Mouse (Mus musculus) testis, adult 2 months (tissue): ENCODE results near the gene Hnf1b. TPM values are rescaled to one million over a fixed set of nuclear protein-coding genes. Genes with fewer than 3 reads are reported as not detected.

Experiments
- H3K27ac ChIP-seq: fragments of 200-500 bp; 2 replicates; pipeline ENCODE4 v1.5.1; 2012; ENCODE audit warnings: low read depth, low read length; ENCODE audit not compliant: control insufficient read depth, insufficient read depth
- H3K27me3 ChIP-seq: fragments of 200-500 bp; 2 replicates; pipeline ENCODE4 v1.6.1; 2012; ENCODE audit warnings: mild to moderate bottlenecking, low read length, moderate library complexity; ENCODE audit not compliant: control insufficient read depth, insufficient read depth
- H3K36me3 ChIP-seq: fragments of 200-500 bp; 2 replicates; pipeline ENCODE4 v1.6.1; 2012; ENCODE audit warnings: mild to moderate bottlenecking, low read length; ENCODE audit not compliant: control insufficient read depth, insufficient read depth
- H3K4me1 ChIP-seq: fragments of 200-500 bp; 2 replicates; pipeline ENCODE4 v1.6.1; 2012; ENCODE audit warnings: low read length; ENCODE audit not compliant: control insufficient read depth, insufficient read depth
- H3K4me3 ChIP-seq: fragments of 200-500 bp; 2 replicates; pipeline ENCODE4 v1.5.1; 2012; ENCODE audit warnings: low read depth, mild to moderate bottlenecking, low read length, moderate library complexity, mixed read lengths; ENCODE audit not compliant: control insufficient read depth
- CTCF ChIP-seq: fragments of 200-500 bp; IDR thresholded peaks from 2 replicates; pipeline ENCODE4 v1.5.1; 2012; ENCODE audit warnings: low read depth, mild to moderate bottlenecking, inconsistent platforms, low read length, moderate library complexity; ENCODE audit not compliant: control insufficient read depth, insufficient read depth, insufficient replicate concordance
- POLR2A ChIP-seq: fragments of 200-500 bp; IDR thresholded peaks from 2 replicates; pipeline ENCODE4 v1.6.1; 2012; ENCODE audit warnings: low read depth, mild to moderate bottlenecking, inconsistent platforms, low read length, moderate library complexity; ENCODE audit not compliant: control insufficient read depth
- polyA plus RNA-seq: library from polyadenylated mRNA; depleted of rRNA; stranded (reverse); fragments of >200 nt; gene quantifications from 2 replicates; pipeline ENCODE4 v1.2.3, GENCODE M21; 2012

Gene Hnf1b
- polyA plus RNA-seq, 1 experiment = 37.1 TPM

DNA sequence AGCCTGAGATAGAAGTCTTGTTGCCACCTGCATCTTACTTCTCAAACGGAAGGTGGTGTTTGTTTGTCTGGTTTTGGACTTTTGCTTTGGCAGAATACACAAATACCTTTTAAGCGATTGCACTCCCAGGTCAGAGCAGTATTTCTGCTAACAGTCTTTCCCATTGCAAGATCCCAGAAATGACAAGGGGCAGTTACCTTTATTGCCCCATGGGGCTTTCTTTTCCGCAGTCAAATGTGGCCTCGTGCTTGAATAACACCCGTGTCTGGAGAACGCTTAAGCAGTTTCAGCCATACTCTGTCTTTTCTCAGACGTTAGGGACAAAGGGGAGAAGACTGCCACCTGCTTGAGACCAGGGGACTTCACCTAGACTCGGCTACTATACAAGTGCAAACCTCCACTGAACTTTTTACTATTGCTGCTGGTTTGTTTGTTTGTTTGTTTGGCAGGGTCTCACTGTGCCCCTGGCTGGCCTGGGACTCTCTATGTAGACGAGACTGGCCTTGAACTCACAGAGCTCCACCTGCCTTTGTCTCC is 31.2 kb upstream of the Hnf1b start:
- no peak overlapping the region for H3K27ac ChIP-seq
- no peak for TF ChIP-seq CTCF
- no peak for TF ChIP-seq POLR2A
- no peaks in the 10 kb centered on the region for H3K27me3 ChIP-seq
- H3K36me3 ChIP-seq = no peaks in the 10 kb centered on the region
- no peaks in the 10 kb centered on the region for H3K4me1 ChIP-seq
- no peak overlapping the region for H3K4me3 ChIP-seq

DNA sequence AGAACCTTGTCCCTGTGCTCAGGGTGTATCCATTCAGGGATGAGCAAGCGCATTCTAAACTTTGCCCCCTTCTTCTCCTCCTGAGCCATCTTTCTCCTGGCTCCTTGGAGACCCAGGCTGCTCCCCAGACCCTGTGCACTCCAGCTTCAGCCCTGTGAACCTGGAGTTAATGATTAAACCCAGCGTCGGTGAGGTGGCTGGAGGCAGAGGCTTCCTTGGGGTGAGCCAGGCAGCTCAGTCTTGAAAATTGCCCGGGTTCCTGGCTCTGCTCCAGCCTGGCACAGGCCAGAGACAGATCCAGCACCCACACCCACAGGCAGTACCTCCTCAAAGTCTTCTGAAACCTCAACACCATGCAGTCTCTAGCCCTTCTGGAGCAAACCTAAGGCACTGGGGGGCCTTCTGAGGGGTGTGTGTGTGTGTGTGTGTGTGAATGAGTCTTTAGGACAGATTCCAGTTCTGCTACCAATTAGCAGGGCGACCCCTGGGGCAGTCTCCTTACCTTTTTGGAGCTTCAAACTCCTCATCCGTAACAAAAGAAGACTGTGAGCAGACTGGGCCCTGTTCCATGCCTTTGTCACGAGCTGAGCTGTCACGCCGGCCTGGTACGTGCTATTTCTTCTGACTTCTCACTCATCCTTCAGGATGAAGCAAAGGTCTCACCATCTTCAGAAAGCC is 29.9 kb upstream of the Hnf1b start:
- Histone ChIP-seq H3K27ac (no peak overlapping the region), H3K4me1 (no peaks in the 10 kb centered on the region), H3K27me3 (no peaks in the 10 kb centered on the region), H3K4me3 (no peak overlapping the region), H3K36me3 (no peaks in the 10 kb centered on the region)
- TF ChIP-seq CTCF = no peak
- TF ChIP-seq POLR2A = no peak

DNA sequence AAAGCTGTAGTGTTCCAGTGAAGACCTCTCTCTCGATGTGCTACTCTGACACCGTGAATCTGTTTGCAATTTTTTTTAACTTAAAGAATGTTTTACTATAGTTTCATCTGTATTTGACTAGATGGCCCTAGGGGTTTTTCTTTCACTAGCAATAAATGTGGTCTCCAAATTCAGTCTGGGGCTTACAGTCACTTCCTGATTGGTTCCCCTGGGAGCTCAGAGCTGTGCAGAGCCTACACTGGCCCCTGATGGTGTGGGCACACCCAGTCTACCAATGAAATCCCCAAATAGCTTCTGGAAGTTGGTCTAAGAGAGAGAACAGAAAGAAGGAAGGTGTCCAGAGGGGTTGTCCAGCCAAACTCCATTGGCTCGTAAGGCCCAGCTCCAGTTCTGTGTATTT is 23.7 kb upstream of the Hnf1b start:
- no peak for TF ChIP-seq POLR2A
- no peak for TF ChIP-seq CTCF
- Histone ChIP-seq H3K27me3 (no peaks in the 10 kb centered on the region), H3K36me3 (no peaks in the 10 kb centered on the region), H3K4me3 (no peak overlapping the region), H3K27ac (no peak overlapping the region), H3K4me1 (peaks cover 2% of the 10 kb centered on the region)

DNA sequence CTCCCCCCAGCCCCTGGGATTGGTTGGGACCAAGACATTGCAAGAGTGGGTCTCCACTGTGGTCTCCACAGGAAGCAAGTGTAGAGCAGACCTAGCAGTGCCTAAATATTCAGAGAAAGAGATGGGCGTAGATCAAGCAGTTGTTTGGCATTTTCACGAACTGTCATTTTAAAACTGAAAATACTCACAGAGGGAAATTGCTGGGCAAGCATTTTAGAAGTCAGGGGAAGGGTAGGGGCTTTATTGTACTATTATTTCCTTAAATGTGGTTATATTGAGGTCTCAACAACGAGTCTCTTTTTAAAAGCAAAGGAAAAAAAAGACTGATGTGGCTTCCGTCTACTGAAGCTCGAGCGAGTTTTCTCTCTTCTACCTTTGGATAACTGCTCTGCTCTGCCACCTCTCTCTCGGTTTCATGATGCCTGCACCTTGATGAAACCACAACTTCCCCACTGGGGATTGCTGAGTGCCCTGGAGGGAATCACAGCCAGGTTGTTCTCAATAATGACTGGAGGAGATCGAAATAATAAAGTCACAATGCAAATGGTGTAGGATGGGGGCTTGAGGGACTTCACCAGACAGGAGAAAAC is 21.2 kb upstream of the Hnf1b start:
- TF ChIP-seq POLR2A (no peak), CTCF (no peak)
- Histone ChIP-seq H3K27ac (no peak overlapping the region), H3K4me1 (peaks cover 2% of the 10 kb centered on the region), H3K27me3 (no peaks in the 10 kb centered on the region), H3K36me3 (no peaks in the 10 kb centered on the region), H3K4me3 (no peak overlapping the region)

DNA sequence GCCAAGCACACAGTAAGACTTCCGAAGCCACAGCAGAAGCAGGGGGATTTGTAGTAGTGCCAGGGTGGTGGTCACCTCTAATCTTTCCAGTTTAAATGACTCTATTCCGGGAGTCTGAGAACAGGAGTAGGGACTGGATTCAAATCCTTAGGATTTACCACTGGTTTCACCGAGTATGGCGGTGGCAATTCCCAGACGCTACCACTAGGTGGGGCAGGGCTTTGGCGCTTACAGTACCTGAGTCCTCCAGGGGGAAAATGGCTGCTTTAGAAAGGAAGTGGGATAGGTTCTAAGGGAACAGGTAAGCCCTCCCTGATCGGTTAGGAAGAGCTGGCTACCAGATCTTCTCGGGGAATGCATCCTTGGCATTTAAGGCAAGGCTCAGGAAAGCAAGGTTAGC is 17.5 kb upstream of the Hnf1b start:
- H3K27ac ChIP-seq = no peak overlapping the region

DNA sequence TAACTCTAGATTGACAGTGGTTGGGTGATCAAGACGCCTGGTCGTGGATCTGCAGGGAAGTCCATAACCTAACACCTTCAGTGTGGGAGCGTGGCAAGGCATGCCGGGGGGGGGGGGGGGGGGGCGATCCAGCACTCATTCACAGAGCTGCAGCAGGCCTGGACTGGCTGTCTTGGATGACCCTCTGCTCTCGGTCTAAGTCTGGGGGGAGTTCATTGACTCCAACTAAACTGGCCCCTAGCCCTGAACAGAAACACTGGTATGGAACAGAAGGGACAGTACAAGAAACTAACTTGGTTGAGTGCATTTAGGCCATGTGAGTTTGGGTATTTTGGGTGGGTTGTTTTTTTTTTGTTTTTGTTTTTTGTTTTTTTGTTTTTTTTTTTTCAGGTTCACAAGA is 16.3 kb upstream of the Hnf1b start:
- Histone ChIP-seq H3K4me1 (no peaks in the 10 kb centered on the region; the same call in 1 of the 2 replicates), H3K36me3 (no peaks in the 10 kb centered on the region), H3K27me3 (no peaks in the 10 kb centered on the region), H3K4me3 (no peak overlapping the region), H3K27ac (no peak overlapping the region)
- no peak for TF ChIP-seq CTCF
- no peak for TF ChIP-seq POLR2A

More for the DNA sequence above, 17.5 kb upstream of the Hnf1b start:
- Histone ChIP-seq H3K27me3 (no peaks in the 10 kb centered on the region), H3K36me3 (no peaks in the 10 kb centered on the region), H3K4me1 (peaks cover 2% of the 10 kb centered on the region), H3K4me3 (no peak overlapping the region)
- TF ChIP-seq CTCF (peak; percentile 75; the same call in 1 of the 2 replicates), POLR2A (no peak)

DNA sequence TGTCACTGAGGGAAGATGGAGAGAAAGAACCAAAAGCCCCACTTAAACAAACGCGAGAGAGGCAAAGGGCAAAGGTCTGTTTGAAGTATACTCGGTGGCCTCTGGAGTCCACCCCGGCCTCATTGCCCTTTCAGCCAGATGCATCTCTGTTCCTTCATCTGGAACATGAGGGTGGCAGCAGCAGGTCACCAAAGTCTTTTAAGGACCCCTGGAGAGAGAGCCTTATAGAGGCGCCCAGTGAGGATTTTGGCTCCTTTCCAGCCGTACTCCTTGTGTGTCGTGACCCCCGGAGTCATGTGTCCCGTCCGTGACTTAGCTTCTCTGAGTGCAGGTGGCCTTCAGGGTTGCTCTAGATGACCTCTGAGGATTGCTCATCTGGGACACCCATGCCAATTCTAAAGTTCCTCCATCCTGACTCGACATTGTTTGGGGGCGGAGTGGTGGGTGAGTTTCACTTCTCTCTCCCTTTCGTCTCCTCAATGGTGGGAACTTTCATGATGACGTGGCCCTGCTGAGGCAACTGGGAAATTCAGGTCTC is 15.8 kb upstream of the Hnf1b start:
- no peak for TF ChIP-seq POLR2A
- no peak for TF ChIP-seq CTCF
- Histone ChIP-seq H3K4me3 (no peak overlapping the region), H3K36me3 (no peaks in the 10 kb centered on the region), H3K27me3 (no peaks in the 10 kb centered on the region), H3K4me1 (no peaks in the 10 kb centered on the region), H3K27ac (no peak overlapping the region)
